Mouse (Mus musculus): ENCODE data around the gene Prr13.

Prr13 gene

DNA sequence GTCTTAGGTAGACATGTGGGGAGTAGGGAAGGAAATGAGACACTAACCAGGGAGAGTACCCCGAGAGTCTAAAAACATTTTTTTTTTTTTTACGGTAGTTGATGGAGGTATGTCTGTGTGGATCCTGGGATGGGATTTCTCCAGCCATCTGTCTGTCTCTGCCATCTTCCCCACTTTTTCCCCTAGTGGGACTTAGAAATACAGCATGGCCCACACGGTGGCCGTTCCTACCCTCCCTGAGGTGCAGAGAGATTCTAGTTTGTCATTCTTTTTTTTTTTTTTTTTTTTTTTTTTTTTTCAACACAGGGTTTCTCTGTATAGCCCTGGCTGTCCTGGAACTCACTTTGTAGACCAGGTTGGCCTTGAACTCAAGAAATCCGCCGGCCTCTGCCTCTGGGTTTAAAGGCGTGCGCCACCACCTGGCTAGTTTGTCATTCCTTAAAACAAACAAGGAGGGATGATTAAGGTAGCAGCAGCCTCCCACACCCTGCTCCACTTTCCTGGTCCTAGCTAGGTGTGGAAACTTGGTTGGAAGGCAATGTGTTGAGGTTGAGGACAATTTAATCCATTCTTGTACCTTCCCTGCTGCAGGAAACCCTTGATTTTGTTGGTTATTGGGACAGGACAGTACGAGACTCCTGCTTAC lies 2.7 kb downstream of the Prr13 start:
- DNase-seq = no peak

DNA sequence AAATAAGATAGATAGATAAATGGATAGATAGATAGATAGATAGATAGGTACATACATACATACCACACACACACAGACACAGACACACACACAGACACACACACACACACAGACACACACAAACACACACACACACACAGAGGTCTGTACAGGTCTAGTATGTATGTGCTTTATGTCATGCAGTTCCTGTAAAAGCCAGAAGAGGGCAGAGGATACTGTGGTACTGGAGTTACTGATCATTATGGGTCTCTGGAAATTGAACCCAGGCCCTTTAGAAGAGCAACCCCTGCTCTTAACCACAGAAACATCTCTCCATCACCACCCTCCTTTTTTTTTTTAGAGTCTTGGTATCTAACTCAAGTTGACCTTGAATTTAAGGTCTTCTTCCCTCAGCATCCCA lies 4.8 kb downstream of the Prr13 start:
- DNase-seq = no peak

DNA sequence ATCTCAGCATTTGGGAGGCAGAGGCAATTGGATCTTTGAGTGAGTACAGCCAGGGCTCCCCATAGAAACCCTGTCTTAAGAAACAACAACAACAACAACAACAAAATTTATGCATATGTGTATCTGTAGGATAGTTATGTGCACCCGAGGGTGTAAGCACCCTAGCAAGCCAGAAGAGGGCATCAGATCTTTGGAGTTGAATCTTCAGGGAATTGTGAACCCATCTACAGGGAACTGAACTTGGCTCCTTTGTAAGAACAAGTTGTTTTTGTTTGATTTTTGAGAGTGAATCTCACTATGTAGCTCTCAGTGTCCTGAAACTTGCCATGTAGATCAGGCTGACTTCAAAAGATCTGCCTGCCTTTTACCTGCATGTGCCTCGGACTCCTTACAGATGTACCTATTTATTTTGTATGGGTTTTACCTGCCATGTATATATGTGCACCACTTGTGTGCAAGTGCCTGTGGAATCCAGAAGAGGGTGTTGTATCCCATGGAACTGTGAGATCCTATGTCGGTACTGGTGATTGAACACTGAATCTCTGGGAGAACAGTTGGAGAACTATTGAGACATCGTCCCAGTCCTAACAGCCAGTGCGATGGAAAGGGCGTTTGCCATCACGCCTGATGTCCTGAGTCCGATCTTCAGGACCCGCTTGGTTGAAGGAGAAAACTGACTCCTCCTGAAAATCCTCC lies 10.0 kb downstream of the Prr13 start:
- no peak for DNase-seq

DNA sequence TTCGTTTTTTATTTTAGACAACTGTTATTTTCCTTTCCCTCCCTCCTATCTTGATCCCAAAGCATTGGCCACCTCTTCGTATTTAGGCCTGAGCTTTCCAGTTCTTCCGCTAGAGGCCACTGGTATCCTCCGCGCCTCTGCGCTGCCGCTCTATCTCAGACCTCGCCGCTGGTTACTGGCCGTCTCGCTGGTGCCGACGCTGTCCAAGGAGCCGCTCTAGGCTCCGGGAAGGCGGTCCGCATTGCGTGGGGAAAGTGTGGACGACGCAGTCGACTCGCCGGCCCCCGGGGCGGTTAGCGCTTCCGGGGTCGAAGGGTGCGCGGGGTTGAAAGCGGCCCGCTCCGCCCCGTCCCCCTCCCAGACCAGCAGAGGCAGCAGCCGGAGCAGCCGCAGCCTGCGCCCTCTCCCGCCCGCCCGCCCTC lies 11.4 kb downstream of the Prr13 start, which contains the start of gene Pcbp2:
Gene Pcbp2, plus strand, starts transcription at position 357 of the 422 bp plus-strand sequence.
- DNase-seq = peak; percentile 97

DNA sequence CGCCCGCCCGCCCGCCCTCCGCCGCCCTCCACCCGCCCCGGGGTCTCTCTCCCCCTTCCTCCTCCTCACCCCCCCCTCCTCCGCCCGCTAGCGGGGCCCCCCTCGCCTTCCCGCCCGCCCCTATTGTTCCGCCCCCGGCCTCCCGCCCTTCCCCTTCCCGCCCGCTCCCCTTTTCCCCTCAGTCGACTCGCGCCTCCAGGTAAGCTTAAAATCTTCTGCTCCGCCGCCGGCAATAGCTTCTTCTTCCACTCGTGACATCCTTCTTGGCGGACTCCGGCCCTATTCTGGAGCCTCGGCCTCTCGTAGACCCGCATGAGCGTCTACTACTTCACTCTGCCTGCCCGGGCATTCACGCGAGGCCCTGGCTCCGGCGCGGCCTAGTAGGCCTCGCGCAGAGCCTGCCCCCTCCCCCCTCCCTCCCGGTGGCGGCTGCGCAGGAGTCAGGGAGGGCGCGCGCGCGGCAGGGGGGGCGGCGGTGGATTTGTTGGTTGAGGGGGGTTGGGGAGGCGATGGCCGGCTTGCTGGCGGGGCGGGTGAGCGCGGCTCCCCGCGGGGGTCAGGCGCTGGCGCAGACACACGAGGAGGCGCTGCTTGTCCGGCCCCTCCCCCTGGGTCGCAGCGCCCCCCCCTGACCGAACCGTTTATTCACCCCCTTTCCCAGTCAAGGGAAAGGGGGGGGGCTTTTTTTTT lies 11.9 kb downstream of the Prr13 start:
- DNase-seq = peak; percentile 94

DNA sequence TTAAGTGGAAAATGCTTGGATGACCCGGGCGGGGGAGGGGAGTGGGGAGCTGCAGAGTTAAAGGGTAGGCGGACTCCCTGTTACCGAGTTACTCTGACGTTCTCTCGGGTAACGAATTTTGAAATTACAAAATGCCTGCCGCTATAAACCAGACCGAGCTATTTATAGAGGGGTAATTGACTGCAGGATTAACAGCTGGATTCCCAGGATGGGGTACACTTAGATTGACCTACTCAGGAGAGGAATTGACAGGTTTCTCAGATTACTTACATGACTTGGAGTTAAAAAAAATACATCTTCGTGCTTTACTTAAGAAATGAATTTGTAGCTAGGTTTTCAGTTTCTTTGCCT lies 12.4 kb downstream of the Prr13 start:
- DNase-seq = no peak

DNA sequence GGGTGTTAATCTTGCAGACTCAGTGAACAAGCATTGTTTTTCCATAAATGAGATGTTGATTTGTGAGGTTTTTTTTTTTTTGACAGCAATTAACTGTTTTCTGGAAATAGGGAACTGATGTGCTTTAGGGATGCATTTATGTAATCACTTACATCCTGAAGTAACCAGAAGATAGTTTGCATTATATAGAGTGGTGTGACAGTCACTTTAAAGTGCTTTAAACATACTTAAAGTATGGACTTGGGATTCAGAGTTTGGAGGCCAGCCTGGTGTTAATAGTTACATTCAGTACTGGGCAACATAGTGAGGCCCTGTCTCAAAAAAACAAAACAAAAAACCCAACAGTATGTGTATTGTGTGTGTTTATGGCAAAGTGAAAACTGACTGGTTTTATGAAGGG lies 12.9 kb downstream of the Prr13 start:
- DNase-seq = no peak

DNA sequence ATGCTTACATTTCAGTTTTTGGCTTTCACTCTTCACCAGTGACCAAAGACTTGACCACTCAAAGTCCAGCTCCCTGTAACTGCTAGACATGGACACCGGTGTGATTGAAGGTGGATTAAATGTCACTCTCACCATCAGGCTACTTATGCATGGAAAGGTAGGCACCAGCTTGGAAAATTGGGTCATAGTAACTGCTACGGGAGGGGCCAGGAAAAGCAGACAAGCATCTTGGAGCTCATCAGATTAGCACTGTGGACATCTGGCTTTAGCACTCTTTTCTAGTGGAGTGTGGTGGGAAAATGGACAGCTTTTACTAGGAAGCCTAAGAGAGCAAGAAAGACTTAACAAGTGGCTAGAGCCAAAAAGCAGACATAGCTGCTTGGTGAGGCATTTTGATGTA lies 14.4 kb downstream of the Prr13 start:
- DNase-seq = no peak

DNA sequence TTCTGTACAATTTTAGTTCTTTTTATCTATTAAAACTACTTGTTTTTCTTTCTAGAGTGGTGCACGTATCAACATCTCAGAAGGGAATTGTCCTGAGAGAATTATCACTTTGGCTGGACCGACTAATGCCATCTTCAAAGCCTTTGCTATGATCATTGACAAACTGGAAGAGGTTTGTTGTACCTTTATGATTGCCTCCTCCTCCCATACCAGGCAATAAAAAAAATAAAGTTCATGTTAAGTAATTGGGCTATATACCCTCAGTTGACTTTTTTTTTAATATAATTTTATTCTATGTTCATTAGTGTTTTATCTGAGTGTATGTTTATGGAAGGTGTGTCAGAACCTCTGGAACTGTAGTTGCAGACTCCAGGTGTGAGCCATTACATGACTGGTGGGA lies 15.7 kb downstream of the Prr13 start:
- DNase-seq = no peak

DNA sequence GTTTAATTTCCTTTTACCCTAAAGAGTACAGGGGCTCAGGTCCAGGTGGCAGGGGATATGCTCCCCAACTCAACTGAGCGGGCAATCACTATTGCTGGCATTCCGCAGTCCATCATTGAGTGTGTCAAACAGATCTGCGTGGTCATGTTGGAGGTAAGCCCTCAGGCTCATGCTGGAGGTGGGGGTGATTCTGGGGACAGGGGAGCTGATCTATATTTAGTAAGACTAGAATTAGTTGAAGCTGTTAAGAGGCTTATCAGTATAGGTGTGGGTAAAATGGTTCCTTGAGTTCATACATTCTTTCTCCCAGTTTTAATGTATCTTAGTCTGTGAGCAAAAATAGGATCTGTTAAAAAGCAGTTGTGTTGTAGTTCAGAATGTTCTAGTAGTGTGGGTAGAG lies 24.3 kb downstream of the Prr13 start:
- no peak for DNase-seq

DNA sequence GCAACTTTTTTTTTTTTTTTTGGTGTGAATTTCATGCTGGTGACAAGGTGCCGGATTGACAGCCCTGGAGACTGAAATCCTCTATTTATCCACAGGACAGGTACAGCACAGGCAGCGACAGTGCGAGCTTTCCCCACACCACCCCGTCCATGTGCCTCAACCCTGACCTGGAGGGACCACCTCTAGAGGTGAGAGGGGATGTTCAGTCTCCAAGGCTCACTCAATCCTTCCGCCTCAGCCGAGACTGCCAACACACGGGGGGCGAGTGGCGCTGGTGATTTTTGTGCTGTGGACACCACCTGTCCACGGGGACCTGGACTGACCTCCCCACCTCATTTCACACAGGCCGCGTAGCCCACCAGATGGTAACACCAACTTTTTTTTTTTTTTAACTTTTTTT lies 27.0 kb downstream of the Prr13 start:
- DNase-seq = no peak

DNA sequence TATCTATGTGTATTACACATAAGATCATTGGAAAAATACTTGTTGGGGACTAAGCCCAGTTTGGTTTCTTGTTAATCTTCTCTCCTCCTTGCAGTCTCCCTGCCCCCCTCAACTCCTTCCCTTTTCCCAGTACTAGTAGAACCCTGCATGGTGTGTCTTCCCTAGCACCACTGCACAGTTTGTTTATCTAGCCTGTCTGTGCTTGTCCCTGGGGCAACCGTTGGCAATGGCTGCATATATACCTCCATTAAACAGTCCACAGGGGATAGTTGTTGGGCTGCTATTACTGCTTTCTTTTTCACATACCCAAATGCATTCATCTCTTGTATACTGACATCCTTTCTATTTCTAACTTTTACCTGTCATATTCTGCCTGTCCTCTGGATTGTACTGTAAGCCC lies 28.8 kb downstream of the Prr13 start:
- DNase-seq = no peak

DNA sequence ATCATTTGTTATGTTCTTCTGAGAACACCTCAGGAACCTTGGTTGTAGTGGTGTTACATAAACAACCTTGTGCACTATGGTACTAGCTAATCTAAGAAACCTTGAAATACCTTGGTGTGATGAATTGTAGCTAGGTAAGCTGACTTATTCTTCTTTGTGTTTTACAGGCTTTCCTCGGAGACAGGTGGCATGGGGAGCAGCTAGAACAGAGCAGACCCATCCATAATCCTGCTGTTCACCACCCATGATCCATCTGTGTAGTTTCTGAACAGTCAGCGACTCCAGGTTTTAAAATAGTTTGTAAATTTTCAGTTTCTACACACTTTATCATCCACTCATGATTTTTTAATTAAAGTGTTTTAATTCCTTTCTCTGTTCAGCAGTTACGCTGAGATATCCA lies 39.5 kb downstream of the Prr13 start:
- DNase-seq = no peak

DNA sequence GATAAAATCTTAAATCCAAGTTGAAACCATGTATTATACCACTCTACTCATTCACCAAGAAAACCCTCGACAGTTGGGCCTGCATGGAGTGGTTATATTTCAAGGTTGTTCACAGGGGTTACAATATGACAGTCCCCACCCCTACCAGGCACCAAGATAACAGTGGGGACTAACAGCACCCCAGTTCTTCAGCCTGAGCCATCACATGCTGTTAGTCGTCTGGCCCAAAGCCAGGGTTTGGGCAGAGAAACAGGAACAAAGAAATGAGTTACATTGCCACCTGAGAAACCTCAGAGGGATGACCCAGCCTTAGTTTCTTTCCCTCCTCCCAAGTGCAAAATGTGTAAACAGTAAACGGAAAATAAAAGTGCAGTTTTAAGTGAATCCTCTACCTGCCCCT lies 40.5 kb downstream of the Prr13 start:
- DNase-seq = no peak

DNA sequence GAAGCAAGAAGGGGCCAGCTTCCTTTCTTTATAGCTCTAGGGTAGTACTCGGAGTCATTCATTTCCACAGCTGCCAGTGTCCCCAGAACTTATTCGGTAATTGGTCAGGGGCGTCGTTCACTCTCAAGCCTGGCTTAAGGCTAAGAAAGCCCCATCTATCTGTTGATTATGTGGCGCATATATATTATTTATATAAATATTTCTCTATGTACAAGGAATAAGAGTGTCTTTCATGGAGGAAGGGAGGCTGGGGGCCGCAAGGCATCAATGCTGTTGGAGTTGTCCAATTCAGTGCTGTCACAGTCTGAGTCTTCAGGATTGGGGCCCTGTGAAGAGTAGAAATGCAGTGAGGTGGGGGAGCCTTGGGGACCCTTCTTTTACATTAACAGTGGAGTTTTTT lies 41.0 kb downstream of the Prr13 start:
- no peak for DNase-seq

DNA sequence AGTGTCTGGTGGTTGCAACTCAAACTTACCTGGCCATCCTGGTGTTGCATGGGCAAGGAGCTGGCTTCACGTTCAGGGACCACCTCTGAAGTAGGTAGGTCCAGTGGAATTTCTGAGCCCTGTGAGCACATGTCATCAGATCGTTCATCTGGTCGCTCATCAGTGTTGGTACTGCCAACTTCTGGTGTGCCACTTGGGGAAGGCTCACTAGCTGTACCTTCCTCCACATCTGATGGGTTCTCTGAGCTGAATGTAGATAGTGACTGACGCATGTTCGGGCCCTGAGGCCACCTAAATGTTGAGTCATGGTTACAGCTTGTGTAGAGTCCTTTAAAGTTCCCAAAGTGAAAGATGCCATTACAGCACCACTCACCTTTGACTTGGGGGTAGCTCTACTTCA lies 41.7 kb downstream of the Prr13 start:
- DNase-seq = no peak

DNA sequence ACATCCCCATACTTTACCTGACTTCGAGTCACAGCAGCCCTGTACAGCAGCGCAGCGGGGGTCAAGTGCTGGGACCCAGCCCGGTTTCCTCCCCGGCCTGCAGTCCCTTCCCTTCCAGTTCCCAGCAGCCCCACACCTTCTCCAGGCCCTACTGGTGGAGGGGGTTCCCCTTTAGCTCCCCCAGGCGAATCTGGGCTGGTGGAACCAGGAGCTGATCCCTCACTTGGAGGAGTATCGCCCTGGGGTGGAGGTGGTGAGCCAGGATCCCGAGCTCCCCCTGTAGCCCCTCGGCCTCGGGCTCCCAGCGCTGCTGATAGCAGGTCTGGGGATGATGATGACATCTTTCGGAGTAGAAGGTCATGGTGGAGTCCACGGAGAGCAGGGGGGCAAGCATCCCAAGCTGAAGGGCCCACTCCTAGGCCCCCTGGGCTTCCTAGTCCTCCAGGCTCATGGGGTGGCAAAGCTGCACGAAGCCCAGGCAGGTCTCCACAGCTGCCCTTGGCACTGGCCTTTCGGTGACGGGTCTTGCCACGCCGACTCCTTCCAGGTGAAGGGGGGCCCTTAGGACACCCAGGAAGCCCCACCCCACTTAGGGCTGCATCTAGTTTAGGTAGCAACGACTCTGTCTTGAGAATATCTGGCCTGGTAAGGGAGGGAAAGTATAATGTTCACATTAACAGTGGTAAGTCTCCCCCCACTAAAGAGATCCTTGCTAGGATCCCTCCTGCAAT lies 42.4 kb downstream of the Prr13 start:
- DNase-seq = no peak

DNA sequence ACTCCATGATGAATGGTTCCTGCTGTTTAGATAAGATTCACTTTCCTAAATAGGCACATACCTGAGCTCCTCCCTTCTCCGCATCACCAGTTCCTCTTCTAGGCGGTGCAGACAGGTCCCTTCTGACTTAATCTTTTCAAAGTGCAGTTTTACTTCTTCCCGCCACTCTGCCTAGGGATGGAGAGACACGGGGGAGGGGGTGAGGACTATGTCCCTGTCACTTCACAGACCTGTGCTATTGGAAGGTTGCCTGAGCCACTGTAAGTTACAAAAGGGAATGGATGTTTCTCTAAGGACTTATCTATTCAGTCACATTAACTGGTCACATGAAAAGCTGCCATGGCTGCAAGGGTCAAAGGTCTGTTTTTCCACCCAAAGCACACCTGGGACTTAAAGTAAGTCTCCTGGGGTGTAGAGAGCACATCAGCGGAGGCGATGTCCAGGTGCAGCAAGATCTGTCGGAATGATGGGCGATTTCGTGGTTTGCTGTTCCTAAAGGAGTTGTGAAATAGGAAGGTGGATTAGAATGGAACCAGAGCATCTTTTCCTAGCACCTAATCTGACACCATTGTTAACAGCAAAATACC lies 43.5 kb downstream of the Prr13 start:
- DNase-seq = no peak

DNA sequence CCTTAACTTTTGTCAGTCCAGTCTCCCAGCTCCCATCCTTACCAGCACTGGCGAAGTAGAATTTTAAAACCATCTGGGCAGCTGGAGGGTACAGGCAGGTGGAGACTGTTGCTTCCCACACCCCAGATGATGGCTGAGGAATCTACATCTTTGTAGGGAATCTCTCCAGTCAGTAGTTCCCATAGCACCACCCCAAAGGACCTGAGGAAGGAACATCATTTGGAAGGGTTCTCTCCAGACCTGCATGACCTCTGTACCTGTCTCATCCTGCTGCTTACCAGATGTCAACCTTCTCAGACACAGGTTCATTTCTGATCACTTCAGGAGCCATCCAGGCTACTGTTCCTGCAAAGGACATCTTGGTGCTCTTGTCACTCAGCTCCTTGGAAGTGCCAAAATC lies 44.6 kb downstream of the Prr13 start, which contains the start of gene Gm10337:
Gene Gm10337, plus strand, starts transcription at position 276 of the 400 bp plus-strand sequence.
- peak; percentile 5 for DNase-seq

DNA sequence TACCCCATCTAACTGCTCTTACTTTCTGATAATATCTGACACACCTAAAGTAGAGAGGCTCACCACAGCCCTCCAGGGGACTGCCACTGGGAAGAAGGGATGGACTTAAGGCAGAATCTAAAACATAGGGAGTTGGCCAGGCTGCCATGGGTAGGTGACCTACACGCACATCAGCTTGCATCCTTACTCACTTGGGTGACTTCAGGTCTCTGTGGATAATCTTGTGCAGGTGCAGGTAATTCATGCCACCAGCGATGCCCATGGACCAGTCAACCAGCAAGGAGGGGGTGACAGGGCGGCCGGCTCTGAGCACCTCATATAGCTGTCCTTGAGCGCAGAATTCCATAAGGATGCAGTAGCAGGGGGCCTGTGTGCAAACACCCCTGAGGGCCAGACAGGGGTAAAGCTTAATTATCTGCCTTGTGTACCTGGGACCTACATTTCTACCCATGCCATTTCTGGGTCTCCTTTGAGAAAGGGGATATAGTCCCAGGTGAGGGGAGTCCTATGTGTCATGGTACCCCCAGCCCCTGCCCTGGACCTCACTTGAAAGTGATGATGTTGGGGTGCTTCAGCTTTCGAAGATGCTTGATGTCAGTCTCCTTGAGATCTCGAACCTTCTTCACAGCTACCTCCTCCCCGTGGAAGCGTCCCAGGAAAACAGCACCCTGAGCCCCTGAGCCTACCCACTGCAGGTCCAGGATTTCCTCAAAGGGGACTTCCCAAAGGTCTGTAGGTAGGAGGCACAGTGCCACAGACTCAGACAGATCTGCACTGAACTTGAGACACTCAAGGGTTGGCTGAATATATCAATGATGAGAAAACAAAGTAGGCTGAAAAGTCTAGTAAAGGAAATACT lies 45.3 kb downstream of the Prr13 start:
- DNase-seq = peak; percentile 16

DNA sequence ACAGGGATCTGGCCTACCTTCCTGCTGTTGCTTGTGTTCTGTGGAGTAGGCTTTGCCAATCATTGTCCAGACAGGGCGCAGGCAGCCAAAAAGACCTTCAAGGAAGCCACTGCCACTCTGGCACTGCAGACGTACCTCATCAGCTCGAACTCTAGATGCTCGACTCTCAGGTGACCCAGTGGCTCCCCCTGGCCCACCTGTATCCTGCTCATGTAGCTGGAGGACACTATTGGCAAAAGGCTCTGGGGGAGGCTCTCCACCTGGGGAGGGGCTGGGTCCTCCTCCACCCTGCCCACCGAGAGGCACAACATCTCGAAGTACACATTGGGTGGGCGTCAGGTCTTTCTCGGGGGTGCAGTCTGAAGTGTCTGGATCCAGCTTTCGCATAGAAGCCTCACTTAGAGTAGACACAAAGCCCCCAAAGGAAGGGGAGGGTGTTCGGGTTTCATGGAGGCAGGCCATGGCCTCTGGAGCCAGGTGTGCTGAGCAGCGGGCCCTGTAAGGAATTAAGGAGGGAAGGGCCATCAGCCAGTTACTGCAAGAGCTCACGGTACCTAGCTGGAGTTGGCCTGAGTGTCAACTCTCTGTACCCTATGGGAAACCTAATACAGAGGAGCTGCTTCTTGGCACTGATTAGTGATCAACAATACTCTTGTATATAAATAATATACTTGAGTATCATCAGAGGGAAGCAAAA lies 46.4 kb downstream of the Prr13 start:
- no peak for DNase-seq
